Mouse (Mus musculus) kidney, embryonic 16.5 days (tissue): ENCODE measurements around the gene Gfy. TPM values are rescaled to one million over a fixed set of nuclear protein-coding genes. Genes with fewer than 3 reads are reported as not detected.

Experiments used
- ATAC-seq: fragments of 200-750 bp; cut with Nextera tagmentation; 2 replicates; pipeline ENCODE4 v1.8.0; 2017; ENCODE audit warnings: moderate TSS enrichment; ENCODE audit not compliant: low FRiP score, low TSS enrichment
- H3K27ac ChIP-seq: fragments of 300-500 bp; sonication (generic); 2 replicates; pipeline ENCODE4 v1.5.1; 2014; ENCODE audit warnings: low read length
- H3K27me3 ChIP-seq: fragments of 300-500 bp; sonication (generic); 2 replicates; pipeline ENCODE4 v1.6.1; 2014; ENCODE audit warnings: low read length, control low read depth, mixed read lengths; ENCODE audit not compliant: insufficient read depth
- H3K36me3 ChIP-seq: fragments of 300-500 bp; sonication (generic); 2 replicates; pipeline ENCODE4 v1.6.1; 2014; ENCODE audit warnings: low read length, control low read depth, mixed read lengths; ENCODE audit not compliant: insufficient read depth
- H3K4me1 ChIP-seq: fragments of 300-500 bp; sonication (generic); 2 replicates; pipeline ENCODE4 v1.6.1; 2014; ENCODE audit warnings: low read length, control low read depth, mixed read lengths; ENCODE audit not compliant: insufficient read depth
- H3K4me2 ChIP-seq: fragments of 300-500 bp; sonication (generic); replicated peaks from 2 replicates; pipeline ENCODE4 v1.6.1; 2014; ENCODE audit warnings: low read depth, low read length
- H3K4me3 ChIP-seq: fragments of 300-500 bp; sonication (generic); 2 replicates; pipeline ENCODE4 v1.5.1; 2014; ENCODE audit warnings: mild to moderate bottlenecking, low read length
- H3K9ac ChIP-seq: fragments of 300-500 bp; sonication (generic); replicated peaks from 2 replicates; pipeline ENCODE4 v1.6.1; 2014; ENCODE audit warnings: low read length
- H3K9me3 ChIP-seq: fragments of 300-500 bp; sonication (generic); 2 replicates; pipeline ENCODE4 v1.6.1; 2016; ENCODE audit warnings: low read length, control low read depth
- WGBS: fragments of 180-500 bp; shearing (Covaris S2); extraction: QIAGEN DNeasy Blood & Tissue Kit; methylation state at CpG from one replicate; pipeline ENCODE4 v1.1.7; 2014; 5-methylcytosine and 5-hydroxymethylcytosine counted together
- polyA plus RNA-seq: library from polyadenylated mRNA; unstranded; fragments of >200 nt; fragmentation: Nextera tagmentation; extraction: Ambion mirVana; gene quantifications from 2 replicates; pipeline ENCODE4 v1.2.1, GENCODE M21; 2015

The Gfy gene
- polyA plus RNA-seq, 1 experiment from 2014 or later: not detected

- no peak overlapping the region for H3K4me3 ChIP-seq
- H3K9ac ChIP-seq: no peak overlapping the region
- no peaks in the 10 kb centered on the region for H3K36me3 ChIP-seq
- peaks cover 2% of the 10 kb centered on the region for H3K27me3 ChIP-seq
- H3K9me3 ChIP-seq: no peaks in the 10 kb centered on the region
- no peak overlapping the region for H3K27ac ChIP-seq
- H3K4me1 ChIP-seq: peaks cover 8% of the 10 kb centered on the region; the same call in 1 of the 2 replicates
- no peak overlapping the region for H3K4me2 ChIP-seq
- WGBS: 54% methylated on average over 13 of the region's 13 CpGs
- ATAC-seq: no peak
Observed at GRCm38 (mm10) chr7:45195341-45196175, 16.2 kb upstream of the Gfy start.

DNA sequence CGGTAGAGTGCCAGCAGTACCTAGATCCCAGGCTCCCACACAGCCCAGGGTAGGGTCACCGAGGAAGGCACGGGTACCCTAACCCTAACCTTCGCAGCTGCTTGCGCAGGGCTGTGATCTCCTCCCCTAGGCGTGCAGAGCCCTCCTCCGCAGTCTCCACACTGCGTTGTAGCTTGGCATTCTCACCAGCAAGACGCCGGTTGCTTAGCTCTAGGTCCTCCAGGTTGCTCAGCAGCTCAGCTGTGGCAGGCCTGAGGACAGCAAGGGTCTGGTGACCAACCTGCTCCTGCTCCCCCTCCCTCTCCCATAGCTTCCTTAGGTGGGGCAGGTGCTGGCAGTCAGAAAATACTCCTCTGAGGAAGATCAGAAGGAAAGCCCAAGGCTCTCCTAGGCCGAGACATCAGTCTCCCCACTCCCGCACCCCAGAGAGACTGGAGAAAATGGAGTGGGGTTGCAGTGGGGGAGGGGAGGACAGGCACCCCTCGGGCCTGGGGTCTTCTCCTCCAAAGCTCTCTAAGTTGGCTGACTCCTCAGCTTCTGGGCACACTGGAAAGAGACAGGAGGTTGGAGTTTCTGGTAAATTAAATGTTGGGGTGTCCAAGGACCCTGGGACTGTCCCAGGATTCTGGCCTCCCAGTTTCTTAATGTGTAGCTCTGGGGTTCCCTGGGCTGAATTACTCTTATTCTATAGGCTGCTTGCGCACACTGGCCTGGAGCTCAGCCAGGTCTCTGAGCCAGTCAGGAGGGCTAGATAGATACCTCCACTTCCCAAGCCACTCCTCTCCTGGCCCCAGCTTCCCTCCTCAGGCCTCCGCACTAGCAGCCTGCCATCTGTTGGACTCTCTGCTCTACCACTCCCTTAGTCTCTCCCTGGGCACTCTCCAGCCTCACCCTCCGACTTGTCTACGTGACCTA, 14.8 kb upstream of the Gfy start:
- Histone ChIP-seq H3K9ac (no peak overlapping the region), H3K4me3 (no peak overlapping the region), H3K9me3 (no peaks in the 10 kb centered on the region), H3K4me1 (peaks cover 8% of the 10 kb centered on the region; the same call in 1 of the 2 replicates), H3K27me3 (peaks cover 12% of the 10 kb centered on the region), H3K4me2 (no peak overlapping the region), H3K27ac (no peak overlapping the region), H3K36me3 (no peaks in the 10 kb centered on the region)
- no peak for ATAC-seq
- 73% methylated on average over 17 of the region's 17 CpGs for WGBS

DNA sequence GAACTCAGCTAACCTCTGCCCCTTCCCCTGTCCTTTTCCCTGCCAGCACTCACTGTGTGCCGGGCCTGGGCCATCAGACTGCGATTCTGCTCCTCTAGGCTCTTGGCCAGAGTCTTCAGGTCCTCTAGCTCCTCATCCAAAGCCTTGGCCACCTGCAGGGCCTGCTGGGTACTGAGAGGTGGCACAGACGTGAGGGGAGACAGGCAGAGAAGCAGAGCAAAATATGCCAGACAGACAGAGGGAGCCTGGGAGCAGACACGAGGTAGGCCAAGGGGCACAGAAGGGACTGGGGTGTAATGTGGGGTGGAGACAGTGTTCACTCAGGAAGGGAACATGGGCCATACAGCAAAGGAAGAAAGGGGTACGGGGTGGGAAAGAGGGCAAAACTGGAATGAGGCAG, 14.0 kb upstream of the Gfy start:
- no peak overlapping the region for H3K4me2 ChIP-seq
- peaks cover 16% of the 10 kb centered on the region for H3K27me3 ChIP-seq
- no peak overlapping the region for H3K4me3 ChIP-seq
- H3K27ac ChIP-seq: no peak overlapping the region
- H3K9ac ChIP-seq: no peak overlapping the region
- ATAC-seq: no peak
- no peaks in the 10 kb centered on the region for H3K9me3 ChIP-seq
- 49% methylated on average over 5 of the region's 5 CpGs for WGBS
- peaks cover 8% of the 10 kb centered on the region; the same call in 1 of the 2 replicates for H3K4me1 ChIP-seq
- H3K36me3 ChIP-seq: no peaks in the 10 kb centered on the region

GRCm38 (mm10) chr7:45192585-45193310, 13.4 kb upstream of the Gfy start:
- WGBS: 78% methylated on average over 7 of the region's 7 CpGs
- no peak for ATAC-seq
- peak overlapping the region; percentile 43; the same call in 1 of the 2 replicates for H3K27ac ChIP-seq
- no peaks in the 10 kb centered on the region for H3K9me3 ChIP-seq
- no peak overlapping the region for H3K4me2 ChIP-seq
- peaks cover 16% of the 10 kb centered on the region for H3K27me3 ChIP-seq
- H3K4me1 ChIP-seq: peaks cover 8% of the 10 kb centered on the region; the same call in 1 of the 2 replicates
- no peak overlapping the region for H3K4me3 ChIP-seq
- H3K36me3 ChIP-seq: no peaks in the 10 kb centered on the region
- H3K9ac ChIP-seq: no peak overlapping the region

GRCm38 (mm10) chr7:45191803-45192363, 12.5 kb upstream of the Gfy start:
- Histone ChIP-seq H3K27me3 (peaks cover 18% of the 10 kb centered on the region; the same call in 1 of the 2 replicates), H3K27ac (peak overlapping the region; percentile 43; the same call in 1 of the 2 replicates), H3K4me3 (no peak overlapping the region), H3K36me3 (no peaks in the 10 kb centered on the region), H3K4me1 (peaks cover 8% of the 10 kb centered on the region; the same call in 1 of the 2 replicates), H3K9ac (0 out of 2 replicates have a peak overlapping the region, but pooled peaks have one; percentile 19), H3K4me2 (no peak overlapping the region), H3K9me3 (no peaks in the 10 kb centered on the region)
- WGBS: 5% methylated on average over 8 of the region's 8 CpGs
- peak; percentile 79 for ATAC-seq

GRCm38 (mm10) chr7:45191161-45191560, 11.8 kb upstream of the Gfy start:
- Histone ChIP-seq H3K4me3 (no peak overlapping the region), H3K27ac (0 out of 2 replicates have a peak overlapping the region, but pooled peaks have one; percentile 30), H3K4me1 (peaks cover 8% of the 10 kb centered on the region; the same call in 1 of the 2 replicates), H3K27me3 (peaks cover 21% of the 10 kb centered on the region; the same call in 1 of the 2 replicates), H3K36me3 (no peaks in the 10 kb centered on the region), H3K9ac (no peak overlapping the region), H3K4me2 (no peak overlapping the region), H3K9me3 (no peaks in the 10 kb centered on the region)
- WGBS: 55% methylated on average over 2 of the region's 2 CpGs
- ATAC-seq: no peak

DNA sequence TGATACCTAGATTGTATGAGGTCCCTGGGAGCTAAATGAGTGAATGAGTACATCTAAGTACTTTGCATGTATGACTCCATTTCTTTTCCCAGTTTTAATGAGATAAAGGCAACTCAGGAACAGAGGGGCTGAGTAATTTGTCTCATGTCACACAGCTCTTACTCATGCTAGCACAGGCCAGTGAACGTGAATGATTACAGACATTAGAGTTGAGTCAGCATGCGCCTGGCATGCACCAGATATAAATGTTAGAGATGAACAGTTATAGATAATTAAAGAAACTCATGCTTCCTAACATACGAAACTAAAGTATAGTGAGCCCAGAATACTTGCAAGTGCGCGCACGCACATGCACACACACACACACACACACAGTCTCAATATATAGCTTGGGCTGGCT, 10.8 kb upstream of the Gfy start:
- WGBS: 85% methylated on average over 6 of the region's 6 CpGs
- Histone ChIP-seq H3K4me3 (no peak overlapping the region), H3K4me1 (peaks cover 8% of the 10 kb centered on the region; the same call in 1 of the 2 replicates), H3K36me3 (no peaks in the 10 kb centered on the region), H3K9ac (no peak overlapping the region), H3K9me3 (no peaks in the 10 kb centered on the region), H3K27ac (no peak overlapping the region), H3K4me2 (no peak overlapping the region), H3K27me3 (peaks cover 26% of the 10 kb centered on the region)
- no peak for ATAC-seq

- Histone ChIP-seq H3K4me2 (no peak overlapping the region), H3K9me3 (no peaks in the 10 kb centered on the region), H3K27ac (no peak overlapping the region), H3K36me3 (no peaks in the 10 kb centered on the region), H3K4me1 (peaks cover 8% of the 10 kb centered on the region; the same call in 1 of the 2 replicates), H3K4me3 (no peak overlapping the region), H3K27me3 (peaks cover 32% of the 10 kb centered on the region), H3K9ac (no peak overlapping the region)
- 49% methylated on average over 16 of the region's 16 CpGs for WGBS
- ATAC-seq: no peak
Observed at GRCm38 (mm10) chr7:45189600-45189999, 10.2 kb upstream of the Gfy start.

- Histone ChIP-seq H3K4me2 (no peak overlapping the region), H3K4me3 (no peak overlapping the region), H3K9me3 (no peaks in the 10 kb centered on the region), H3K27ac (no peak overlapping the region), H3K36me3 (no peaks in the 10 kb centered on the region), H3K4me1 (peaks cover 13% of the 10 kb centered on the region), H3K27me3 (peaks cover 68% of the 10 kb centered on the region), H3K9ac (no peak overlapping the region)
- no peak for ATAC-seq
- WGBS: 72% methylated on average over 7 of the region's 7 CpGs
Observed at GRCm38 (mm10) chr7:45185921-45186320, 6.6 kb upstream of the Gfy start.
